Mouse (Mus musculus): ENCODE measurements around the gene Dtl. TPM values are rescaled to one million over a fixed set of nuclear protein-coding genes. Genes with fewer than 3 reads are reported as not detected.
A peak's percentile ranks its signal among the peaks of the same experiment; 100 is the strongest.
"Not testable (repeated sequence)": the region's sequence is repeated elsewhere in the genome, so short reads cannot be mapped to it uniquely, and the experiment has no call there.

Dtl gene
- polyA plus RNA-seq, 1 experiment from 2014 or later: 25.5 TPM

DNA sequence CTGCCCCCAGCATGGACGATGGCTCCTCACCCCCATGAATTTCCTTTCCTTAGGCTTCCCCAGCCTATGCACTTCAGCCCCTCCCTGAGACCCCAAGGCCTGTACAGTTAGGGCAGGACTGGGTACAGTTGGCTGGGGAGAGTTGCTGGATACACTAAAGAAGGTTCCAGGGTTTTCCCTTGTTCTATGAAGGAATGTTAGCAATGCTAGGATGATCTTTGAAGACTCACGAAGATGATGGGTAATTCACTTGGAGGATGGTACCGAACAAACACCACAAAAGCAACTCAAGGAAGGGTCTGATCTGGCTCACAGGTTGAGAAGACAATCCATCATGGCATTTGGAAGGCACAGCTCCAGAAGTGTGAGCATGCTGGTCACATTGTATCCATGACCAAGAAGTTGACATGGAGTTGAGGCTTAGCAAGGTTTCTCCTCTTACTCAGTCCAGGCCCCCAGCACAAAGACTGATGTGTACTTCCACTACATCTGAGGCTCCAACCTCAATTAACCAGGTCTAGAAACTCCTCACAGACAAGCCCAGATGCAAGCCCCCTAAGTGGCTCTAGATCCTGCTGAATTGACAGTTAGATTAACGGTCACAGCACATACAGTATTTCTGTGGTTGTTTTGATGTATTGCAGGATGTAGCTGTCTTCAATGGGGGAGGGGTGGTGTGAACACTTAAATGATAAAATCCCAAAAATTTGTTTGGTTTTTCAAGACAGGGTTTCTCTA lies 55.8 kb downstream of the Dtl start:
- Histone ChIP-seq H3K9me3 (replicated peaks; ENCODE audit: control insufficient read depth, low read length) (no peaks in the 10 kb centered on the region), H3K27ac (ENCODE audit: low read length) (no peak overlapping the region), H3K9ac (ENCODE audit: low read depth, low read length) (no peak overlapping the region), H3K27me3 (ENCODE audit: control insufficient read depth, insufficient read depth, low read depth, low read length) (no peaks in the 10 kb centered on the region), H3K4me3 (ENCODE audit: low read depth, low read length) (no peak overlapping the region), H3K36me3 (ENCODE audit: control insufficient read depth, insufficient read depth) (no peaks in the 10 kb centered on the region), H3K4me1 (ENCODE audit: control insufficient read depth, low read depth, low read length) (peaks cover 19% of the 10 kb centered on the region), H3K4me2 (ENCODE audit: low read depth, low read length) (no peak overlapping the region)
- no peak for ATAC-seq (ENCODE audit: low read depth)
- WGBS (ENCODE audit: insufficient replicate concordance): 59% methylated on average over 4 of the region's 4 CpGs

GRCm38 (mm10) chr1:191518911-191519310 lies 56.4 kb downstream of the Dtl start:
- Histone ChIP-seq H3K27ac (ENCODE audit: low read length) (no peak overlapping the region), H3K4me3 (ENCODE audit: low read depth, low read length) (no peak overlapping the region), H3K4me1 (ENCODE audit: control insufficient read depth, low read depth, low read length) (peaks cover 19% of the 10 kb centered on the region), H3K9ac (ENCODE audit: low read depth, low read length) (no peak overlapping the region), H3K9me3 (replicated peaks; ENCODE audit: control insufficient read depth, low read length) (no peaks in the 10 kb centered on the region), H3K36me3 (ENCODE audit: control insufficient read depth, insufficient read depth) (no peaks in the 10 kb centered on the region), H3K4me2 (ENCODE audit: low read depth, low read length) (no peak overlapping the region), H3K27me3 (ENCODE audit: control insufficient read depth, insufficient read depth, low read depth, low read length) (no peaks in the 10 kb centered on the region)
- 58% methylated on average over 4 of the region's 4 CpGs for WGBS (ENCODE audit: insufficient replicate concordance)
- no peak for ATAC-seq (ENCODE audit: low read depth)

DNA sequence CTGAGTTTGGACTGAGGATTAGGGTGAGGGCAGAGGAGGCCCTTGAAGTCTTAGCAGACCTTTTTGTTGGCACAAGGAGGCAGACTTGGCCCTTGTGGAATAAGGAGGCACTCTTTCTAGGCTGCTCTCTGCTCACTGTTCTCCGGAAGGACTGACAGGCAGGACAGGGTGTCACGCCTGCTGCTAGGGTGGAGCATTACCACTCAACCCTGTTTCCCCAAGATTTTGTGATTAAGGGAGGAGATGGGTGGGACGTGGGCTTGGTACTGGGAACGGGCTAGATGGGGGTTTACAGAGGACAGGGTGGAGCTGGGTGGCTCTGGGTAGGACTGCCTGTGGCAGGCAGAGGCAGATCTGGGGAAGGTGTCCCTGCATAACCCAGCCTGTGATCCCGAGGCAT lies 57.4 kb downstream of the Dtl start:
- Histone ChIP-seq H3K4me3 (ENCODE audit: low read depth, low read length) (no peak overlapping the region), H3K36me3 (ENCODE audit: control insufficient read depth, insufficient read depth) (no peaks in the 10 kb centered on the region), H3K27ac (ENCODE audit: low read length) (no peak overlapping the region), H3K9me3 (replicated peaks; ENCODE audit: control insufficient read depth, low read length) (no peaks in the 10 kb centered on the region), H3K4me1 (ENCODE audit: control insufficient read depth, low read depth, low read length) (peaks cover 19% of the 10 kb centered on the region), H3K27me3 (ENCODE audit: control insufficient read depth, insufficient read depth, low read depth, low read length) (no peaks in the 10 kb centered on the region), H3K9ac (ENCODE audit: low read depth, low read length) (no peak overlapping the region), H3K4me2 (ENCODE audit: low read depth, low read length) (no peak overlapping the region)
- peak; percentile 89 for ATAC-seq (ENCODE audit: low read depth)
- WGBS (ENCODE audit: insufficient replicate concordance): 21% methylated on average over 5 of the region's 5 CpGs

- Histone ChIP-seq H3K27ac (ENCODE audit: low read length) (no peak overlapping the region), H3K9ac (ENCODE audit: low read depth, low read length) (no peak overlapping the region), H3K4me3 (ENCODE audit: low read depth, low read length) (no peak overlapping the region), H3K4me2 (ENCODE audit: low read depth, low read length) (no peak overlapping the region), H3K9me3 (replicated peaks; ENCODE audit: control insufficient read depth, low read length) (no peaks in the 10 kb centered on the region), H3K4me1 (ENCODE audit: control insufficient read depth, low read depth, low read length) (peaks cover 19% of the 10 kb centered on the region), H3K36me3 (ENCODE audit: control insufficient read depth, insufficient read depth) (no peaks in the 10 kb centered on the region), H3K27me3 (ENCODE audit: control insufficient read depth, insufficient read depth, low read depth, low read length) (no peaks in the 10 kb centered on the region)
- ATAC-seq (ENCODE audit: low read depth): no peak
- WGBS (ENCODE audit: insufficient replicate concordance): 80% methylated on average over 3 of the region's 3 CpGs
Measured at GRCm38 (mm10) chr1:191517056-191517455, 58.3 kb downstream of the Dtl start.

DNA sequence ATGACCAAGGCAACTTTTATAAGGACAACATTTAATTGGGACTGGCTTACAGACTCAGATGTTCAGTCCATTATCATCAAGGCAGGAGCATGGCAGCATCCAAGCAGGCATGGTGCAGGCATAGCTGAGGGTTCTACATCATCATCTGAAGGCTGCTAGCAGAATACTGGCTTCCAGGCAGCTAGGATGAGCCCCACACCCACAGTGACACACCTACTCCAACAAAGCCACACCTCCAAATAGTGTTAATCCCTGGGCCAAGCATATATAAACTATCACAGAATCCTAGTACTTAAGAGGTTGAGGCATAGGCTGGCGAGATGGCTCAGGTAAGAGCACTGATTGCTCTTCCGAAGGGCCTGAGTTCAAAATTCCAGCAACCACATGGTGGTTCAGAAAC lies 59.0 kb downstream of the Dtl start:
- not testable (repeated sequence) for H3K27me3 ChIP-seq (ENCODE audit: control insufficient read depth, insufficient read depth, low read depth, low read length); ATAC-seq (ENCODE audit: low read depth); H3K36me3 ChIP-seq (ENCODE audit: control insufficient read depth, insufficient read depth); H3K4me2 ChIP-seq (ENCODE audit: low read depth, low read length); H3K27ac ChIP-seq (ENCODE audit: low read length); H3K4me3 ChIP-seq (ENCODE audit: low read depth, low read length); H3K9me3 ChIP-seq (replicated peaks; ENCODE audit: control insufficient read depth, low read length); H3K9ac ChIP-seq (ENCODE audit: low read depth, low read length)
- peaks cover 19% of the 10 kb centered on the region for H3K4me1 ChIP-seq (ENCODE audit: control insufficient read depth, low read depth, low read length)
- WGBS (ENCODE audit: insufficient replicate concordance): 64% methylated on average over 2 of the region's 2 CpGs

DNA sequence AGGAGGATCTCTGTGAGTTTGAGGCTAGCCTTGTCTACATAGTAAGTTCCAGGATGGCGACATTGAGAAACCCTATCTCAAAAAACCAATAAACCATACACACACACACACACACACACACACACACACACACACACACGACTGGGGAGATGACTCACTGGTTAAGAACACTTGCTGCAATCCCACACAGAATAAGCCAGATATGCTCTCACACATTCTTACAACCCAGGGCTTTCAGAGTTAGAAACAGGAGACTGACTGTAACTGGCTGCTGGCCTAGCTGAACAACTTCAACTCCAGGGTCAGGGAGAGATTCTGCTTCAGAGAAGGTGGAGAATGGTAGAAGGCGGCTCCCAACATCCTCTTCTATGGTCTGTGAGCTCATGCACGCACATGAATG lies 62.1 kb downstream of the Dtl start:
- no peaks in the 10 kb centered on the region for H3K9me3 ChIP-seq (replicated peaks; ENCODE audit: control insufficient read depth, low read length)
- no peak overlapping the region for H3K27ac ChIP-seq (ENCODE audit: low read length)
- H3K4me2 ChIP-seq (ENCODE audit: low read depth, low read length): no peak overlapping the region
- ATAC-seq (ENCODE audit: low read depth): no peak
- H3K27me3 ChIP-seq (ENCODE audit: control insufficient read depth, insufficient read depth, low read depth, low read length): no peaks in the 10 kb centered on the region
- no peak overlapping the region for H3K9ac ChIP-seq (ENCODE audit: low read depth, low read length)
- 59% methylated on average over 4 of the region's 4 CpGs for WGBS (ENCODE audit: insufficient replicate concordance)
- no peak overlapping the region for H3K4me3 ChIP-seq (ENCODE audit: low read depth, low read length)
- peaks cover 9% of the 10 kb centered on the region for H3K4me1 ChIP-seq (ENCODE audit: control insufficient read depth, low read depth, low read length)
- H3K36me3 ChIP-seq (ENCODE audit: control insufficient read depth, insufficient read depth): no peaks in the 10 kb centered on the region

DNA sequence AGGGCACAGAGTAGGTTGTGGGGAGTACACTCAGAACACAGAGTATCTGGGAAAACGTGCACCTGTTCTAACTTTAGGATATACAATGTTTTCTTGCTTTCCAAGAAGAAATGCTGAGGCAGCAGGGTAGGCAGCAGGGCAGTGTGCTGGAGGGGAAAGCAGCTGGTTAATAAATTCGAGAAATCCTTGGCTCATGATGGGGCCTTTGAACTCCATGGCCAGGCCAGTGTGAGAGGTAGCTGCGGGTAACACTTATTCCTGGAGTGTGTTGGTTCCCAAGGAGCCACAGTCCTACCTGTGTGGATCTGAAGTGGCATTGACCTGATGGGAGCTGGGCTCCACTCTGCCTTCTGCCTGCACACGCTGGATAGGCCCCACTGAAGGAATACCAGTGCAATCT lies 63.0 kb downstream of the Dtl start:
- Histone ChIP-seq H3K4me2 (ENCODE audit: low read depth, low read length) (no peak overlapping the region), H3K9ac (ENCODE audit: low read depth, low read length) (no peak overlapping the region), H3K27me3 (ENCODE audit: control insufficient read depth, insufficient read depth, low read depth, low read length) (no peaks in the 10 kb centered on the region), H3K4me1 (ENCODE audit: control insufficient read depth, low read depth, low read length) (peaks cover under 1% of the 10 kb centered on the region; the same call in 1 of the 2 replicates), H3K27ac (ENCODE audit: low read length) (no peak overlapping the region), H3K36me3 (ENCODE audit: control insufficient read depth, insufficient read depth) (no peaks in the 10 kb centered on the region), H3K4me3 (ENCODE audit: low read depth, low read length) (no peak overlapping the region), H3K9me3 (replicated peaks; ENCODE audit: control insufficient read depth, low read length) (no peaks in the 10 kb centered on the region)
- no peak for ATAC-seq (ENCODE audit: low read depth)
- 66% methylated on average over 4 of the region's 4 CpGs for WGBS (ENCODE audit: insufficient replicate concordance)

- ATAC-seq (ENCODE audit: low read depth): no peak
- H3K9ac ChIP-seq (ENCODE audit: low read depth, low read length): no peak overlapping the region
- H3K4me3 ChIP-seq (ENCODE audit: low read depth, low read length): no peak overlapping the region
- H3K9me3 ChIP-seq (replicated peaks; ENCODE audit: control insufficient read depth, low read length): no peaks in the 10 kb centered on the region
- H3K27ac ChIP-seq (ENCODE audit: low read length): no peak overlapping the region
- no peak overlapping the region for H3K4me2 ChIP-seq (ENCODE audit: low read depth, low read length)
- no peaks in the 10 kb centered on the region for H3K36me3 ChIP-seq (ENCODE audit: control insufficient read depth, insufficient read depth)
- H3K27me3 ChIP-seq (ENCODE audit: control insufficient read depth, insufficient read depth, low read depth, low read length): no peaks in the 10 kb centered on the region
- no peaks in the 10 kb centered on the region for H3K4me1 ChIP-seq (ENCODE audit: control insufficient read depth, low read depth, low read length)
- 65% methylated on average over 8 of the region's 8 CpGs for WGBS (ENCODE audit: insufficient replicate concordance)
Measured at GRCm38 (mm10) chr1:191511503-191511902, 63.8 kb downstream of the Dtl start.

GRCm38 (mm10) chr1:191509865-191510264 lies 65.5 kb downstream of the Dtl start:
- H3K36me3 ChIP-seq (ENCODE audit: control insufficient read depth, insufficient read depth): no peaks in the 10 kb centered on the region
- no peaks in the 10 kb centered on the region for H3K9me3 ChIP-seq (replicated peaks; ENCODE audit: control insufficient read depth, low read length)
- no peak overlapping the region for H3K4me2 ChIP-seq (ENCODE audit: low read depth, low read length)
- no peak overlapping the region for H3K9ac ChIP-seq (ENCODE audit: low read depth, low read length)
- no peak overlapping the region for H3K4me3 ChIP-seq (ENCODE audit: low read depth, low read length)
- ATAC-seq (ENCODE audit: low read depth): no peak
- WGBS (ENCODE audit: insufficient replicate concordance): 60% methylated on average over 3 of the region's 3 CpGs
- no peaks in the 10 kb centered on the region for H3K27me3 ChIP-seq (ENCODE audit: control insufficient read depth, insufficient read depth, low read depth, low read length)
- H3K4me1 ChIP-seq (ENCODE audit: control insufficient read depth, low read depth, low read length): no peaks in the 10 kb centered on the region
- no peak overlapping the region for H3K27ac ChIP-seq (ENCODE audit: low read length)

Data from liver, embryonic 16.5 days (tissue).